Mouse (Mus musculus) testis, postnatal 10 days (tissue): ENCODE results near the gene Mcmbp.
A peak's percentile ranks its signal among the peaks of the same experiment; 100 is the strongest.

Experiments used
- DNase-seq: peaks from one replicate; pipeline ENCODE4 v3.0.0; 2021; ENCODE audit warnings: low spot score

Mcmbp gene

GRCm38 (mm10) chr7:128740334-128740733 lies at the start of gene Mcmbp:
Mcmbp (minus strand) TSS chr7:128740495.
- peak; percentile 99 for DNase-seq

GRCm38 (mm10) chr7:128790045-128790444 lies 49.8 kb upstream of the Mcmbp start:
- no peak for DNase-seq

GRCm38 (mm10) chr7:128781846-128782245 lies 41.6 kb upstream of the Mcmbp start:
- DNase-seq: no peak

- peak; percentile 65 for DNase-seq
Observed at GRCm38 (mm10) chr7:128779305-128779704, 39.0 kb upstream of the Mcmbp start.

- DNase-seq: no peak
Observed at GRCm38 (mm10) chr7:128777201-128777600, 36.9 kb upstream of the Mcmbp start.

- DNase-seq: no peak
Observed at GRCm38 (mm10) chr7:128766696-128767095, 26.4 kb upstream of the Mcmbp start.

- no peak for DNase-seq
Observed at GRCm38 (mm10) chr7:128758948-128759347, 18.7 kb upstream of the Mcmbp start.

GRCm38 (mm10) chr7:128755396-128755795 lies 15.1 kb upstream of the Mcmbp start:
- no peak for DNase-seq

GRCm38 (mm10) chr7:128752012-128752411 lies 11.7 kb upstream of the Mcmbp start:
- no peak for DNase-seq

GRCm38 (mm10) chr7:128750296-128750695 lies 10.0 kb upstream of the Mcmbp start:
- no peak for DNase-seq

GRCm38 (mm10) chr7:128748758-128749157 lies 8.5 kb upstream of the Mcmbp start:
- DNase-seq: peak; percentile 87

- DNase-seq: peak; percentile 62
Observed at GRCm38 (mm10) chr7:128746151-128746550, 5.9 kb upstream of the Mcmbp start.

- peak; percentile 95 for DNase-seq
Observed at GRCm38 (mm10) chr7:128744684-128745485, 4.6 kb upstream of the Mcmbp start, which contains the start of gene Sec23ip. Sec23ip (plus strand) TSS chr7:128744943.

- DNase-seq: no peak
Observed at GRCm38 (mm10) chr7:128743898-128744297, 3.6 kb upstream of the Mcmbp start.

- peak; percentile 69 for DNase-seq
Observed at GRCm38 (mm10) chr7:128739462-128740277, 625 bp downstream of the Mcmbp start.

- no peak for DNase-seq
Observed at GRCm38 (mm10) chr7:128739116-128739461, 1.2 kb downstream of the Mcmbp start.

GRCm38 (mm10) chr7:128738041-128738440 lies 2.3 kb downstream of the Mcmbp start:
- DNase-seq: no peak

GRCm38 (mm10) chr7:128731585-128731984 lies 8.7 kb downstream of the Mcmbp start:
- no peak for DNase-seq

- DNase-seq: no peak
Observed at GRCm38 (mm10) chr7:128728738-128729137, 11.6 kb downstream of the Mcmbp start.

- DNase-seq: no peak
Observed at GRCm38 (mm10) chr7:128727701-128728100, 12.6 kb downstream of the Mcmbp start.

- DNase-seq: no peak
Observed at GRCm38 (mm10) chr7:128726999-128727398, 13.3 kb downstream of the Mcmbp start.

GRCm38 (mm10) chr7:128725189-128725588 lies 15.1 kb downstream of the Mcmbp start:
- no peak for DNase-seq

GRCm38 (mm10) chr7:128724761-128725160 lies 15.5 kb downstream of the Mcmbp start:
- peak; percentile 62 for DNase-seq
